Mouse (Mus musculus) CH12.LX (cell line): ENCODE measurements around the gene Lrp6.

Source experiments
- CHD2 ChIP-seq: IDR thresholded peaks from 2 replicates; pipeline ENCODE4 v1.6.1; 2011; ENCODE audit warnings: low read length, improper control_type of control experiment
- EP300 ChIP-seq: IDR thresholded peaks from 2 replicates; pipeline ENCODE4 v1.6.1; 2011; ENCODE audit warnings: low read length, improper control_type of control experiment
- JUN ChIP-seq: IDR thresholded peaks from 2 replicates; pipeline ENCODE4 v1.6.1; 2011; ENCODE audit warnings: low read depth, mild to moderate bottlenecking, low read length, improper control_type of control experiment, moderate library complexity; ENCODE audit not compliant: insufficient read depth
- NELFE ChIP-seq: IDR thresholded peaks from 2 replicates; pipeline ENCODE4 v1.6.1; 2011; ENCODE audit warnings: low read depth, low read length, improper control_type of control experiment
- POLR2A ChIP-seq: IDR thresholded peaks from 2 replicates; pipeline ENCODE4 v1.6.1; 2011; ENCODE audit warnings: low read depth, mild to moderate bottlenecking, improper control_type of control experiment, low read length

- TF ChIP-seq JUN = no peak
- TF ChIP-seq NELFE = no peak
- no peak for TF ChIP-seq CHD2
- no peak for TF ChIP-seq EP300
- no peak for TF ChIP-seq POLR2A
Observed at GRCm38 (mm10) chr6:134434044-134434443, 132.7 kb downstream of the Lrp6 start.
